Mouse (Mus musculus) MEL (cell line): Measurements from ENCODE around the gene Rhox4g. TPM values are rescaled to one million over a fixed set of nuclear protein-coding genes. Genes with fewer than 3 reads are reported as not detected.
"Not testable (repeated sequence)": the region's sequence is repeated elsewhere in the genome, so short reads cannot be mapped to it uniquely, and the experiment has no call there.

Experiments used
- DNase-seq: peaks from one replicate; pipeline ENCODE4 v3.0.0; 2011; ENCODE audit warnings: low read depth, low spot score
- H3K27ac ChIP-seq: 2 replicates; pipeline ENCODE4 v1.5.1; 2012; ENCODE audit warnings: low read depth, mild to moderate bottlenecking, control low read depth, low read length, moderate library complexity; ENCODE audit not compliant: control insufficient read depth
- H3K27me3 ChIP-seq, 2 experiments: fragments of 150-350 bp in 1 of 2; sonication (generic) in 1 of 2; 2 replicates each; pipeline ENCODE4 v1.6.1; 2012; ENCODE audit warnings: low read length in 2 of 2, mild to moderate bottlenecking in 2 of 2, improper control_type of control experiment in 1 of 2, moderate library complexity in 1 of 2; ENCODE audit not compliant: insufficient read depth in 2 of 2, control insufficient read depth in 1 of 2
- H3K36me3 ChIP-seq, 2 experiments: 2 replicates each; pipeline ENCODE4 v1.6.1; 2012 to 2014; ENCODE audit warnings: low read length in 2 of 2, improper control_type of control experiment in 1 of 2, inconsistent platforms in 1 of 2, mild to moderate bottlenecking in 1 of 2; ENCODE audit not compliant: insufficient read depth in 2 of 2, control insufficient read depth in 1 of 2
- H3K4me1 ChIP-seq, 2 experiments: fragments of 150-350 bp in 1 of 2; sonication (generic) in 1 of 2; 2 replicates each; pipeline ENCODE4 v1.6.1; 2012; ENCODE audit warnings: low read length in 2 of 2, improper control_type of control experiment in 1 of 2, mild to moderate bottlenecking in 1 of 2; ENCODE audit not compliant: insufficient read depth in 2 of 2, control insufficient read depth in 1 of 2
- H3K4me3 ChIP-seq, 2 experiments: fragments of 150-350 bp in 1 of 2; sonication (generic) in 1 of 2; 2 replicates each; pipeline ENCODE4 v1.5.1; 2012; ENCODE audit warnings: low read depth in 2 of 2, low read length in 2 of 2, mild to moderate bottlenecking in 2 of 2, moderate library complexity in 2 of 2, control low read depth in 1 of 2, improper control_type of control experiment in 1 of 2; ENCODE audit not compliant: control insufficient read depth in 1 of 2, insufficient read depth in 1 of 2
- H3K79me2 ChIP-seq: 2 replicates; pipeline ENCODE4 v1.6.1; 2012; ENCODE audit warnings: mild to moderate bottlenecking, low read length, moderate library complexity; ENCODE audit not compliant: control insufficient read depth, poor library complexity, insufficient read depth
- H3K9ac ChIP-seq: 2 replicates; pipeline ENCODE4 v1.6.1; 2012; ENCODE audit warnings: low read depth, mild to moderate bottlenecking, control low read depth, low read length, moderate library complexity; ENCODE audit not compliant: control insufficient read depth, poor library complexity, severe bottlenecking
- H3K9me3 ChIP-seq: fragments of 150-350 bp; sonication (generic); replicated peaks from 2 replicates; pipeline ENCODE4 v1.6.1; 2012; ENCODE audit warnings: mild to moderate bottlenecking, low read length, improper control_type of control experiment, moderate library complexity; ENCODE audit not compliant: insufficient read depth
- ZNF384 ChIP-seq: IDR thresholded peaks from 2 replicates; pipeline ENCODE4 v1.6.1; 2012; ENCODE audit warnings: low read depth, mild to moderate bottlenecking, inconsistent platforms, low read length, improper control_type of control experiment
- polyA plus RNA-seq, 2 experiments: library from polyadenylated mRNA; stranded (reverse) in 1 of 2; unstranded in 1 of 2; fragments of >175 nt in 1 of 2; fragments of >200 nt in 1 of 2; gene quantifications; 2 replicates each; pipeline versions ENCODE4 v1.2.1 to v1.2.4; 2012; ENCODE audit warnings: low replicate concordance in 2 of 2, low read depth in 1 of 2; ENCODE audit not compliant: insufficient read length in 2 of 2, insufficient read depth in 1 of 2, missing spikeins in 1 of 2
- total RNA-seq: library from RNA; depleted of rRNA; stranded (reverse); fragments of 300-350 nt; gene quantifications from 2 replicates; pipeline ENCODE4 v1.2.3, GENCODE M21; 2012

Gene Rhox4g
- total and polyA plus RNA-seq, 3 experiments, result not detected

- TF ChIP-seq ZNF384, result no peak
- TF ChIP-seq, all 39 proteins: peak for 0
These were observed 32.0 kb upstream of the Rhox4g start (continued) for GRCm38 (mm10) chrX:37683031-37683715.

DNA sequence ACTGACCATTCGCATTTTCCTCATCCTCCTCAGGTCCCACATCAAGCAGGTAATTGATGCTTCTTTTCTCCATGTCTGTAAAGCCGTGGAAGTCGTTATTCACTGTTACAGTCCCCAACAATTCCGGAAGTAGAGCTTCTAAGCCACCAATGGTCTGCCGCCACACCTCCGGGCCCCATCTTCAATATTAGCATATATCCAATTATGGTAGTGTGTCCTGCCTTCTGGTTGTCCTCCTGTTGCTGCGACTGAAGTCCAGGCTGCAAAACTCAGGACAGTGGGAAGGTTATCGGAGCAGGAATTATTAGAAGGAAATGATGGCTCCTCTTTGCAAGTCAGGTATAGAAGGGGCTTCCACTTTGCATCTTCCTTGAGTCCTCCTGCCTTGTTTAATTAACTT, 22.1 kb upstream of the Rhox4g start, which contains the start of gene Rhox2h:
Gene Rhox2h, minus strand, starts transcription at position 101 of the 400 bp plus-strand sequence.
- H3K4me3 ChIP-seq, H3K9me3 ChIP-seq, H3K9ac ChIP-seq, H3K79me2 ChIP-seq, DNase-seq, H3K27ac ChIP-seq, H3K36me3 ChIP-seq, H3K27me3 ChIP-seq, H3K4me1 ChIP-seq: not testable (repeated sequence)

- not testable (repeated sequence) for H3K27ac ChIP-seq, H3K9me3 ChIP-seq, DNase-seq, H3K9ac ChIP-seq, H3K27me3 ChIP-seq, H3K4me3 ChIP-seq, H3K79me2 ChIP-seq, H3K36me3 ChIP-seq, H3K4me1 ChIP-seq
These were observed 17.5 kb upstream of the Rhox4g start, which contains the start of gene Rhox3h for GRCm38 (mm10) chrX:37668664-37669063. Gene Rhox3h, minus strand, starts transcription at chrX:37668764.

- H3K27ac ChIP-seq, H3K4me3 ChIP-seq, H3K79me2 ChIP-seq, H3K9ac ChIP-seq, DNase-seq, H3K9me3 ChIP-seq, H3K36me3 ChIP-seq, H3K27me3 ChIP-seq, H3K4me1 ChIP-seq: not testable (repeated sequence)
These were observed 7.8 kb downstream of the Rhox4g start, which contains the start of gene Rhox2g for GRCm38 (mm10) chrX:37643370-37643769. Gene Rhox2g, minus strand, starts transcription at chrX:37643470.

DNA sequence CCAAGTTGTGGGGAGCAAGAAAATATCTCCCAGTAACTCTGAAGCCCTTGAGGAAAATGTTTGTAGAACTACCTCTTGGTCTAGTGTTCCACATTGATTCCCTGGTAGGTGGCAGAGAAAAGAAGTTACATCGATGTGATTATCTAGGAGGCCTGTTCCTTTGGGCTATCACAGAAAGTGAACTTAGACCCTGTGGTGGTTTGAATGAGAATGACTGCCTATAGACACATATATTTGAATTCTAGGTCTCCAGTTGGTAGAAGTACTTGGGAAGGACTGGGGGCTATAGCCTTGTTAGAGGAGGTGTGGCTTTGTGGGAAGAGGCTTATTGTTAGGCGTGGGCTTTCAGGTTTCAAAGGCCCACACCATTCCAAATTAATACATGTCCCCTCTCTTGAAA, 22.6 kb downstream of the Rhox4g start, which contains the start of gene Rhox3g:
Gene Rhox3g, minus strand, starts transcription at position 101 of the 400 bp plus-strand sequence.
- H3K79me2 ChIP-seq, H3K27me3 ChIP-seq, H3K27ac ChIP-seq, H3K36me3 ChIP-seq, DNase-seq, H3K4me3 ChIP-seq, H3K4me1 ChIP-seq, H3K9me3 ChIP-seq, H3K9ac ChIP-seq: not testable (repeated sequence)

DNA sequence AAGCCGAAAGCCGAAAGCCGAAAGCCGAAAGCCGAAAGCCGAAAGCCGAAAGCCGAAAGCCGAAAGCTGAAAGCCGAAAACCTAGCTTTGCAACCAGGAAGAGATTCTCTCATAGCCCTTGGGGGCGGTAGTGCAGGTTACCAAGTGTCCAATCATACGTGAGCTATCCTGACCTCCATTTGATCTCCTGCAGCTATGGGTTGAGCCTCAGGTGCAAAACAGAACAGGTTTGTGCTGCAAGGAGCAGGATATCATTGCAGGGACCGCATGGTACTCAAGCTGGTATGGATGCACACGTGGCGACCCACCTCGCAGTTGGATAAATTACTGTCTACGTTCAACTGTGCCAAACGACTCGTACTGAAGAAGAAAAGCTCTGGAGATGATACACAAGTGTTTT, 43.5 kb downstream of the Rhox4g start, which contains the start of gene Rhox4f:
Gene Rhox4f, minus strand, starts transcription at position 101 of the 400 bp plus-strand sequence.
- not testable (repeated sequence) for H3K4me3 ChIP-seq, H3K4me1 ChIP-seq, H3K9me3 ChIP-seq, H3K27me3 ChIP-seq, DNase-seq, H3K27ac ChIP-seq, H3K36me3 ChIP-seq, H3K79me2 ChIP-seq, H3K9ac ChIP-seq
